Mouse (Mus musculus) lung, postnatal 10 days (tissue): ENCODE measurements around the gene Gm49336.

Experiments
- DNase-seq: peaks from one replicate; pipeline ENCODE4 v3.0.0; 2021

Gm49336 gene

GRCm38 (mm10) chr14:60251281-60252003, at the start of gene Gm49336, which contains the start of gene Nupl1:
TSS of gene Gm49336 (minus strand) at chr14:60251507.
TSS of gene Nupl1 (minus strand) at chr14:60251431.
- DNase-seq: peak; percentile 99

GRCm38 (mm10) chr14:60301024-60301423, 49.7 kb upstream of the Gm49336 start:
- DNase-seq: no peak

- no peak for DNase-seq
Observed at GRCm38 (mm10) chr14:60300224-60300991, 49.1 kb upstream of the Gm49336 start.

GRCm38 (mm10) chr14:60295531-60295930, 44.2 kb upstream of the Gm49336 start:
- no peak for DNase-seq

GRCm38 (mm10) chr14:60290363-60290762, 39.1 kb upstream of the Gm49336 start:
- DNase-seq: no peak

- DNase-seq: no peak
Observed at GRCm38 (mm10) chr14:60286194-60286863, 35.0 kb upstream of the Gm49336 start.

- no peak for DNase-seq
Observed at GRCm38 (mm10) chr14:60275301-60276276, 24.3 kb upstream of the Gm49336 start.

- no peak for DNase-seq
Observed at GRCm38 (mm10) chr14:60273346-60273745, 22.0 kb upstream of the Gm49336 start.

GRCm38 (mm10) chr14:60269333-60269732, 18.0 kb upstream of the Gm49336 start:
- DNase-seq: no peak

- peak; percentile 96 for DNase-seq
Observed at GRCm38 (mm10) chr14:60264990-60265876, 13.9 kb upstream of the Gm49336 start, which contains the start of gene Mtmr6. TSS of gene Mtmr6 (plus strand) at chr14:60265228.

- no peak for DNase-seq
Observed at GRCm38 (mm10) chr14:60262316-60262715, 11.0 kb upstream of the Gm49336 start.

- peak; percentile 54 for DNase-seq
Observed at GRCm38 (mm10) chr14:60257851-60258250, 6.5 kb upstream of the Gm49336 start.

- no peak for DNase-seq
Observed at GRCm38 (mm10) chr14:60257101-60257500, 5.8 kb upstream of the Gm49336 start.

- DNase-seq: peak; percentile 42
Observed at GRCm38 (mm10) chr14:60256356-60256755, 5.0 kb upstream of the Gm49336 start.

GRCm38 (mm10) chr14:60254774-60255173, 3.5 kb upstream of the Gm49336 start:
- DNase-seq: no peak

GRCm38 (mm10) chr14:60253466-60253865, 2.2 kb upstream of the Gm49336 start:
- DNase-seq: no peak

- peak; percentile 21 for DNase-seq
Observed at GRCm38 (mm10) chr14:60252004-60253000, 995 bp upstream of the Gm49336 start.

- DNase-seq: no peak
Observed at GRCm38 (mm10) chr14:60250879-60251278, 428 bp downstream of the Gm49336 start.

GRCm38 (mm10) chr14:60250366-60250765, 941 bp downstream of the Gm49336 start:
- DNase-seq: no peak

GRCm38 (mm10) chr14:60238551-60238950, 12.8 kb downstream of the Gm49336 start:
- no peak for DNase-seq
